Mouse (Mus musculus): Measurements from ENCODE around the gene Ptrh2.

Gene Ptrh2

GRCm38 (mm10) chr11:86683395-86684125 is at the start of gene Ptrh2, which contains the start of gene Vmp1:
Ptrh2 (plus strand) TSS chr11:86683985.
Vmp1 (minus strand) TSS chr11:86683836.
- DNase-seq: peak; percentile 94

GRCm38 (mm10) chr11:86634396-86634795 is 49.4 kb upstream of the Ptrh2 start:
- DNase-seq: no peak

- DNase-seq: no peak
Observed at GRCm38 (mm10) chr11:86637697-86638096, 46.1 kb upstream of the Ptrh2 start.

GRCm38 (mm10) chr11:86641714-86642113 is 42.1 kb upstream of the Ptrh2 start:
- DNase-seq: no peak

- no peak for DNase-seq
Observed at GRCm38 (mm10) chr11:86644553-86644952, 39.2 kb upstream of the Ptrh2 start.

- DNase-seq: peak; percentile 44
Observed at GRCm38 (mm10) chr11:86646136-86646834, 37.5 kb upstream of the Ptrh2 start.

GRCm38 (mm10) chr11:86646885-86647459 is 36.8 kb upstream of the Ptrh2 start:
- DNase-seq: no peak

- no peak for DNase-seq
Observed at GRCm38 (mm10) chr11:86647706-86648447, 35.9 kb upstream of the Ptrh2 start.

- DNase-seq: no peak
Observed at GRCm38 (mm10) chr11:86649542-86649941, 34.2 kb upstream of the Ptrh2 start.

- no peak for DNase-seq
Observed at GRCm38 (mm10) chr11:86650676-86651075, 33.1 kb upstream of the Ptrh2 start.

GRCm38 (mm10) chr11:86652578-86652979 is 31.2 kb upstream of the Ptrh2 start:
- no peak for DNase-seq

- DNase-seq: peak; percentile 87
Observed at GRCm38 (mm10) chr11:86653446-86653845, 30.3 kb upstream of the Ptrh2 start.

GRCm38 (mm10) chr11:86654096-86654495 is 29.7 kb upstream of the Ptrh2 start:
- DNase-seq: no peak

GRCm38 (mm10) chr11:86655671-86656070 is 28.1 kb upstream of the Ptrh2 start:
- no peak for DNase-seq

GRCm38 (mm10) chr11:86656849-86657567 is 26.8 kb upstream of the Ptrh2 start:
- DNase-seq: no peak

GRCm38 (mm10) chr11:86657863-86658262 is 25.9 kb upstream of the Ptrh2 start:
- DNase-seq: no peak

- no peak for DNase-seq
Observed at GRCm38 (mm10) chr11:86662986-86663895, 20.5 kb upstream of the Ptrh2 start.

GRCm38 (mm10) chr11:86663977-86664376 is 19.8 kb upstream of the Ptrh2 start:
- DNase-seq: no peak

- no peak for DNase-seq
Observed at GRCm38 (mm10) chr11:86664406-86664805, 19.4 kb upstream of the Ptrh2 start.

- DNase-seq: no peak
Observed at GRCm38 (mm10) chr11:86667553-86667952, 16.2 kb upstream of the Ptrh2 start.

GRCm38 (mm10) chr11:86668169-86668568 is 15.6 kb upstream of the Ptrh2 start:
- no peak for DNase-seq
